Comparison of ENCODE assay signal across 31 mouse cellular contexts in genomic region chr9:114661991-114662390, GRCm38 (mm10). TPM values are rescaled to one million over a fixed set of nuclear protein-coding genes. Genes with fewer than 3 reads are reported as not detected.
DNase-seq lines count a peak whose midpoint lies in the region; ATAC-seq lines count a peak whose summit lies in the region.
"Had no signal": no experiment of that assay in that cellular context is flagged by ENCODE, and none has a peak within 500 bp of the region (broad histone marks: within the 10 kb centered on the region; RNA-seq: fewer than 3 reads in every experiment).

No protein-coding gene starts in this region.

- H3K27ac ChIP-seq in heart, embryonic 13.5 days (replicated peaks): no peak overlapping the region
- H3K27ac ChIP-seq in midbrain, embryonic 15.5 days: 0 out of 2 replicates have a peak overlapping the region, but pooled peaks have one; percentile 79
- H3K27ac ChIP-seq in midbrain, embryonic 13.5 days: no peak overlapping the region
- H3K27ac ChIP-seq: embryonic facial prominence, embryonic 10.5 days; embryonic facial prominence, embryonic 15.5 days; forebrain, embryonic 12.5 days; heart, adult 2 months; hindbrain, embryonic 10.5 days; kidney, postnatal 0 days; layer of hippocampus, adult 2 months; left cerebral cortex, adult 2 months; limb, embryonic 12.5 days; liver, embryonic 13.5 days; macrophage; neural tube, embryonic 15.5 days had no signal

- no peaks in the 10 kb centered on the region for H3K27me3 ChIP-seq in heart, embryonic 13.5 days (replicated peaks)
- no peaks in the 10 kb centered on the region for H3K27me3 ChIP-seq in midbrain, embryonic 15.5 days (replicated peaks)
- H3K27me3 ChIP-seq in midbrain, embryonic 13.5 days: no peaks in the 10 kb centered on the region
- H3K27me3 ChIP-seq: CH12.LX; embryonic facial prominence, embryonic 15.5 days; forebrain, embryonic 12.5 days; heart, embryonic 12.5 days; hindbrain, embryonic 15.5 days; limb, embryonic 12.5 days; liver, embryonic 13.5 days; neural tube, embryonic 15.5 days had no signal

- no peak for DNase-seq in heart, postnatal 14 days
- peak; percentile 20 for DNase-seq in kidney, postnatal 14 days
- no peak for DNase-seq in kidney, postnatal 10 days
- no peak for DNase-seq in right cerebral cortex, postnatal 10 days (ENCODE audit: low spot score in 2 of 2)
- DNase-seq: adrenal gland, adult 8-10 months; cerebellum, adult 2 months; cerebellum, postnatal 25 days; forebrain, postnatal 0 days; heart, adult 2 months; liver, embryonic 13.5 days; lung, adult 2 months; lung, postnatal 10 days; right cerebral cortex, postnatal 14 days had no signal

- 0 out of 2 replicates have a peak overlapping the region, but pooled peaks have one; percentile 37 for H3K9ac ChIP-seq in heart, embryonic 13.5 days
- H3K9ac ChIP-seq in midbrain, embryonic 15.5 days: no peak overlapping the region
- no peak overlapping the region for H3K9ac ChIP-seq in midbrain, embryonic 13.5 days (replicated peaks)
- H3K9ac ChIP-seq: embryonic facial prominence, embryonic 15.5 days; forebrain, embryonic 12.5 days; forebrain, postnatal 0 days; heart, embryonic 12.5 days; hindbrain, embryonic 15.5 days; limb, embryonic 12.5 days; liver, embryonic 13.5 days; neural tube, embryonic 15.5 days had no signal

- WGBS in heart, embryonic 13.5 days: 40% methylated on average over 7 of the region's 7 CpGs
- 25% methylated on average over 7 of the region's 7 CpGs for WGBS in midbrain, embryonic 15.5 days
- 37% methylated on average over 7 of the region's 7 CpGs for WGBS in midbrain, embryonic 13.5 days

- peaks cover 14% of the 10 kb centered on the region for H3K4me1 ChIP-seq in heart, embryonic 13.5 days
- peaks cover 25% of the 10 kb centered on the region for H3K4me1 ChIP-seq in midbrain, embryonic 15.5 days
- H3K4me1 ChIP-seq in midbrain, embryonic 13.5 days (replicated peaks): peaks cover 25% of the 10 kb centered on the region
- H3K4me1 ChIP-seq: embryonic facial prominence, embryonic 10.5 days; embryonic facial prominence, embryonic 15.5 days; limb, embryonic 12.5 days; liver, embryonic 13.5 days; neural tube, embryonic 15.5 days had no signal

- no peak overlapping the region for H3K4me3 ChIP-seq in heart, embryonic 13.5 days
- H3K4me3 ChIP-seq in midbrain, embryonic 15.5 days: no peak overlapping the region
- no peak overlapping the region for H3K4me3 ChIP-seq in midbrain, embryonic 13.5 days (replicated peaks)
- H3K4me3 ChIP-seq: embryonic facial prominence, embryonic 10.5 days; embryonic facial prominence, embryonic 15.5 days; forebrain, embryonic 12.5 days; heart, adult 2 months; heart, embryonic 12.5 days; hindbrain, embryonic 10.5 days; hindbrain, embryonic 15.5 days; layer of hippocampus, adult 2 months; left cerebral cortex, adult 2 months; limb, embryonic 12.5 days; liver, embryonic 13.5 days; neural tube, embryonic 15.5 days had no signal

- ATAC-seq in heart, embryonic 13.5 days (ENCODE audit: extremely low read depth, insufficient number of reproducible peaks, low FRiP score, low TSS enrichment): no peak
- no peak for ATAC-seq in midbrain, embryonic 15.5 days (replicated peaks)
- no peak for ATAC-seq in midbrain, embryonic 13.5 days
- ATAC-seq: activated CD4-positive, CD25-positive, alpha-beta regulatory T cell, adult 4 months; forebrain, postnatal 0 days; inflammation-experienced regulatory T-cells, adult 6 months had no signal

- H3K36me3 ChIP-seq in heart, embryonic 13.5 days: no peaks in the 10 kb centered on the region
- H3K36me3 ChIP-seq in midbrain, embryonic 15.5 days (replicated peaks): no peaks in the 10 kb centered on the region
- H3K36me3 ChIP-seq in midbrain, embryonic 13.5 days: no peaks in the 10 kb centered on the region
- H3K36me3 ChIP-seq: embryonic facial prominence, embryonic 10.5 days; embryonic facial prominence, embryonic 15.5 days; forebrain, embryonic 12.5 days; heart, embryonic 12.5 days; hindbrain, embryonic 10.5 days; hindbrain, embryonic 15.5 days; limb, embryonic 12.5 days; liver, embryonic 13.5 days; neural tube, embryonic 15.5 days had no signal

- intact Hi-C loops in heart, postnatal 14 days (cut with DNase I): no loop called here

- H3K4me2 ChIP-seq in heart, embryonic 13.5 days: no peak overlapping the region
- H3K4me2 ChIP-seq in midbrain, embryonic 15.5 days: no peak overlapping the region
- no peak overlapping the region for H3K4me2 ChIP-seq in midbrain, embryonic 13.5 days (replicated peaks)
- H3K4me2 ChIP-seq: embryonic facial prominence, embryonic 15.5 days; forebrain, embryonic 12.5 days; heart, embryonic 12.5 days; hindbrain, embryonic 15.5 days; limb, embryonic 12.5 days; liver, embryonic 13.5 days; neural tube, embryonic 15.5 days had no signal

- peaks cover 3% of the 10 kb centered on the region; the same call in 1 of the 2 replicates for H3K9me3 ChIP-seq in heart, embryonic 13.5 days
- H3K9me3 ChIP-seq in midbrain, embryonic 15.5 days: no peaks in the 10 kb centered on the region
- H3K9me3 ChIP-seq in midbrain, embryonic 13.5 days: no peaks in the 10 kb centered on the region
- H3K9me3 ChIP-seq: embryonic facial prominence, embryonic 10.5 days; embryonic facial prominence, embryonic 15.5 days; forebrain, embryonic 12.5 days; hindbrain, embryonic 10.5 days; hindbrain, embryonic 15.5 days; limb, embryonic 12.5 days; liver, embryonic 13.5 days; neural tube, embryonic 15.5 days had no signal

RNA-seq across cellular contexts. Expression of gene Cnot10, which starts 22.0 kb away (rescaled TPM):
- 35.1 and 36.4 TPM in 2 replicates for polyA plus RNA-seq in heart, embryonic 13.5 days (2015; fragmentation: Nextera tagmentation; extraction: Ambion mirVana)
- total RNA-seq in heart, postnatal 14 days (2021): 10 to 100 TPM; 22.5 to 25.5 TPM
- 57.4 and 61.0 TPM in 2 replicates for polyA plus RNA-seq in midbrain, embryonic 15.5 days (2015; fragmentation: Nextera tagmentation; extraction: Ambion mirVana)
- 59.5 and 63.4 TPM in 2 replicates for polyA plus RNA-seq in midbrain, embryonic 13.5 days (2015; fragmentation: Nextera tagmentation; extraction: Ambion mirVana)

RNA-seq across cellular contexts. Expression of gene Dync1li1, which starts 26.6 kb away (rescaled TPM):
- 74.5 and 78.4 TPM in 2 replicates for polyA plus RNA-seq in heart, embryonic 13.5 days (2015; fragmentation: Nextera tagmentation; extraction: Ambion mirVana)
- 10 to 100 TPM; 76.2 to 78.2 TPM for total RNA-seq in heart, postnatal 14 days (2021)
- polyA plus RNA-seq in midbrain, embryonic 15.5 days (2015; fragmentation: Nextera tagmentation; extraction: Ambion mirVana): 140 and 154 TPM in 2 replicates
- polyA plus RNA-seq in midbrain, embryonic 13.5 days (2015; fragmentation: Nextera tagmentation; extraction: Ambion mirVana): 149 and 150 TPM in 2 replicates
